Mouse (Mus musculus) intestine, embryonic 14.5 days (tissue): ENCODE data around the gene Cdh16. TPM values are rescaled to one million over a fixed set of nuclear protein-coding genes. Genes with fewer than 3 reads are reported as not detected.

Experiments used
- ATAC-seq: fragments of 200-750 bp; cut with Nextera tagmentation; replicated peaks from 2 replicates; pipeline ENCODE4 v1.8.0; 2017; ENCODE audit warnings: low read depth, moderate number of reproducible peaks, moderate TSS enrichment, moderate library complexity; ENCODE audit not compliant: low FRiP score, low TSS enrichment
- DNase-seq: peaks from one replicate; pipeline ENCODE4 v3.0.0-alpha.2; 2018; ENCODE audit warnings: low spot score
- H3K27ac ChIP-seq: fragments of 300-500 bp; sonication (generic); 2 replicates; pipeline ENCODE4 v1.5.1; 2014; ENCODE audit warnings: low read depth, mild to moderate bottlenecking, control low read depth
- H3K27me3 ChIP-seq: fragments of 300-500 bp; sonication (generic); replicated peaks from 2 replicates; pipeline ENCODE4 v1.6.1; 2014; ENCODE audit warnings: low read length, control low read depth; ENCODE audit not compliant: control insufficient read depth, insufficient read depth
- H3K36me3 ChIP-seq: fragments of 300-500 bp; sonication (generic); 2 replicates; pipeline ENCODE4 v1.6.1; 2014; ENCODE audit warnings: low read length, control low read depth; ENCODE audit not compliant: control insufficient read depth, insufficient read depth
- H3K4me1 ChIP-seq: fragments of 300-500 bp; sonication (generic); replicated peaks from 2 replicates; pipeline ENCODE4 v1.6.1; 2014; ENCODE audit warnings: low read length, control low read depth, mixed read lengths; ENCODE audit not compliant: control insufficient read depth, insufficient read depth
- H3K4me2 ChIP-seq: fragments of 300-500 bp; sonication (generic); 2 replicates; pipeline ENCODE4 v1.6.1; 2014; ENCODE audit warnings: low read length
- H3K4me3 ChIP-seq: fragments of 300-500 bp; sonication (generic); 2 replicates; pipeline ENCODE4 v1.5.1; 2014; ENCODE audit warnings: low read depth, low read length, control low read depth, mixed read lengths
- H3K9ac ChIP-seq: fragments of 300-500 bp; sonication (generic); 2 replicates; pipeline ENCODE4 v1.6.1; 2014; ENCODE audit warnings: mild to moderate bottlenecking, low read length
- H3K9me3 ChIP-seq: fragments of 300-500 bp; sonication (generic); 2 replicates; pipeline ENCODE4 v1.6.1; 2016; ENCODE audit warnings: low read length, control low read depth; ENCODE audit not compliant: control insufficient read depth
- WGBS: fragments of 180-500 bp; shearing (Covaris S2); extraction: QIAGEN DNeasy Blood & Tissue Kit; methylation state at CpG from one replicate; pipeline ENCODE4 v1.1.7; 2014; 5-methylcytosine and 5-hydroxymethylcytosine counted together
- polyA plus RNA-seq: library from polyadenylated mRNA; unstranded; fragments of >200 nt; fragmentation: Nextera tagmentation; extraction: Ambion mirVana; gene quantifications from 2 replicates; pipeline ENCODE4 v1.2.1, GENCODE M21; 2014

Cdh16 gene
- polyA plus RNA-seq, 1 experiment from 2014 or later: 0.42 TPM

DNA sequence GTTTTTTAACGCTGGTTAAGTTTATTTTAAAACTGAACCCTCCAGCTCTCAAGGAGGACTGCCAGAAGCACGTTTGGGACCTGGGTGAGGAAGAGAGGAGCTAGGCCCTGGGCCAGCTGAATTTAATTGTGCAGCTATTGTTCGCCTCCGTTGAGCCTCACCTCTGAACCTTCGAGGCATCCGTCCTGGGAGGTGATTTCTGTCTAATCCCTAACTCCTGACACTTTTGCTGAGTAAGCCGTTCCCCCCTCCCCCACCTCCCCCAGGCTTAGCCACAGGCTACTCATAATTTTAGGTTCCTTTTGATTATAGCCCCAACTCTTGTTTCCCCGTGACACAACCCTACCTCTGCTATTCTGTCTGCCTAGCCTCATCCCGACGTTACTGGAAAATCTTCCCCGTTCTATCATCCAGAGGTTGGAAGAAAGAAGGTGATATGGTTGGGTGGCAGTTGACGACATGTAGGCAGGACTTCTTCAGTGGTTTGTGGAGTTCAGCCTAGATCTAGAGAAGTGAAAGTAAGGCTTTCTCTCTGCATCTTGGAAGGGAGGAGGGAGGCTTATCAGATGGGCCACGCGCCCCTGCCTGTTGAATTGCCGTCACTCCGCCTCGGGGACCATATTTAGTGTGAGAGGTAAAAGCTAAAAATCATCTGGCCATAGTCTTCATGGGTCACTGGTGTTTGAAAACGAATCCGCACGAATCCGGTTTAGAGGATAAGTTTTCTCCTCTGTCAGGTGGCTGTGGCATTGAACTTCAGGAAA lies 28.2 kb downstream of the Cdh16 start:
- Histone ChIP-seq H3K9me3 (no peaks in the 10 kb centered on the region), H3K36me3 (peaks cover 27% of the 10 kb centered on the region), H3K4me3 (no peak overlapping the region), H3K4me2 (no peak overlapping the region), H3K4me1 (peaks cover 16% of the 10 kb centered on the region), H3K27ac (no peak overlapping the region), H3K27me3 (0 out of 2 replicates have a peak, but pooled peaks cover 5% of the 10 kb centered on the region), H3K9ac (no peak overlapping the region)
- DNase-seq (peak; percentile 1), ATAC-seq (no peak)
- 88% methylated on average over 21 of the region's 21 CpGs for WGBS

DNA sequence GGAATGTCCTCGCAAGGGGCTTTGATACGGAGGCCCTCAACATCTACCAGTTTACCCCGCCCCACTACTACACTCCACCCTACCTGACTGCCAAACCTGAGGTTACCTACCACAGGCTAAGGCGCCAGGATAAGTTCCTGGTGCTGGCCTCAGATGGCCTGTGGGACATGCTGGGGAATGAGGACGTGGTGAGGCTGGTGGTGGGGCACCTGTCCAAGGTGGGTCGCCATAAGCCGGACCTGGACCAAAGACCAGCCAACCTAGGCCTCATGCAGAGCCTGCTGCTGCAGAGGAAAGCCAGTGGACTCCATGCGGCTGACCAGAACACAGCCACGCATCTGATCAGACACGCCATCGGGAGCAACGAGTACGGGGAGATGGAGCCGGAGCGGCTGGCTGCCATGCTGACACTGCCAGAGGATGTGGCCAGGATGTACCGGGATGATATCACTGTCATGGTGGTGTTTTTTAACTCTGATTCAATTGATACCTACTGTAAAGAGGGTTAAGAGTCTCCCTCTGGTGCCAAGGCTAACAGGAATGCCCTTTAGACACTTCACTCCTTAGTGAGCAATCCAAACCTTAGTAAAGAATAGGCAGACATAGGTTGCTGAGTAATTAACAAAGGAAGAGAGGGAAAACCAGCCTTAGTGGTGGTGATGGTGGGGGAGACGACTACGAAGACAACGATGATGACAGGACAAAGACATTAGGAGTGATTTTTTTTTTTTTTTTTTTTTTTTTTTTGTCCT lies 29.4 kb downstream of the Cdh16 start:
- no peak overlapping the region for H3K4me2 ChIP-seq
- H3K27me3 ChIP-seq: no peaks in the 10 kb centered on the region
- H3K9ac ChIP-seq: no peak overlapping the region
- no peak for DNase-seq
- WGBS: 95% methylated on average over 19 of the region's 19 CpGs
- no peak overlapping the region for H3K27ac ChIP-seq
- peaks cover 16% of the 10 kb centered on the region for H3K4me1 ChIP-seq
- H3K4me3 ChIP-seq: no peak overlapping the region
- H3K9me3 ChIP-seq: no peaks in the 10 kb centered on the region
- peaks cover 27% of the 10 kb centered on the region for H3K36me3 ChIP-seq
- no peak for ATAC-seq

DNA sequence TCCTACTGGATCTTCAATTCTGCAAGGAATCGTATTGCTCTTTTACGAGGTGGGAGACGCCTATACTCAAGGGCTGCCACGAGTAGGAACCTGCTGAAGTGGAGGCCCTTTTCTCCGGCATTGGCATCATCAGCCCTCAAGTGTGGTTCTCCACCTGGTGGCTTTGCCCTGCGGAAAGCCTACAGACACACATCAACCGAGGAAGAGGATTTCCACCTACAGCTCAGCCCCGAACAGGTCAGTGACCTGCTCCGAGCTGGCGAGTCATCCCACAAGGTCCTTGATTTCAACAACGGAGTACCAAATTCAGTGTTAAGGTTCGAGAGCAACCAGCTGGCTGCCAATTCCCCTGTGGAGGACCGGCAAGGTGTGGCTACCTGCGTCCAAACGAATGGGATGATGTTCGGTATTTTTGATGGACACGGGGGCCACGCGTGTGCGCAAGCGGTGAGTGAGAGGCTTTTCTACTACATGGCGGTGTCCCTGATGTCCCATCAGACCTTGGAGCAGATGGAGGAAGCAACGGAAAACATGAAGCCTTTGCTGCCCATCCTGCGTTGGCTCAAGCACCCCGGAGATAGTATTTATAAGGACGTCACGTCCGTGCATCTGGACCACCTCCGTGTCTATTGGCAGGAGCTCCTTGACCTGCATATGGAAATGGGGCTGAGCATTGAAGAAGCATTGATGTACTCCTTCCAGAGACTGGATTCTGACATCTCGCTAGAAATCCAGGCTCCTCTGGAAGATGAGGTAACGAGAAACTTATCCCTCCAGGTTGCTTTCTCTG lies 30.5 kb downstream of the Cdh16 start:
- Histone ChIP-seq H3K27ac (no peak overlapping the region), H3K36me3 (peaks cover 27% of the 10 kb centered on the region), H3K9me3 (no peaks in the 10 kb centered on the region), H3K4me1 (peaks cover 13% of the 10 kb centered on the region), H3K4me2 (no peak overlapping the region), H3K4me3 (no peak overlapping the region), H3K27me3 (no peaks in the 10 kb centered on the region), H3K9ac (no peak overlapping the region)
- ATAC-seq (no peak), DNase-seq (no peak)
- WGBS: 93% methylated on average over 31 of the region's 31 CpGs

DNA sequence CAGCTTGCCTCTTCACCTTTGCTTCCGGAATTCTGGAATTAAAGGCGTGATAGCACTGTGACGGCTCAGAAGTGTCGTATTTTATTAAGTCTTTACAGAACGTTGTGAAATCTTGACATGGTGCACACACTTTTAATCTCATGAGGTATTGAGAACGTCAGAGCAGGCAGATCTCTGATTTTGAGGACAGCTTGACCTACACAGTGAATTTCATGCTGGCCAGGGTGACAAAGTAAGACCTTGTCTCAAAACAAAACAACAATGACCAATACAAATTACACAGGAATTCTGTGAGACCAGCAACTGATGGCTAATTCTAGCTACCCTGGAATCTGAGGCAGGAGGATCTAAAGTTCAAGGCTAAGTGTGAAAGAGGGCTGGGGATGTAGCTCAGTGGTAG lies 31.6 kb downstream of the Cdh16 start:
- H3K9ac ChIP-seq: no peak overlapping the region
- peaks cover 27% of the 10 kb centered on the region for H3K36me3 ChIP-seq
- no peaks in the 10 kb centered on the region for H3K9me3 ChIP-seq
- peaks cover 11% of the 10 kb centered on the region for H3K4me1 ChIP-seq
- WGBS: 67% methylated on average over 6 of the region's 6 CpGs
- ATAC-seq (no peak), DNase-seq (no peak)
- H3K4me3 ChIP-seq: no peak overlapping the region
- H3K4me2 ChIP-seq: peak overlapping the region; percentile 71
- H3K27ac ChIP-seq: no peak overlapping the region
- no peaks in the 10 kb centered on the region for H3K27me3 ChIP-seq

DNA sequence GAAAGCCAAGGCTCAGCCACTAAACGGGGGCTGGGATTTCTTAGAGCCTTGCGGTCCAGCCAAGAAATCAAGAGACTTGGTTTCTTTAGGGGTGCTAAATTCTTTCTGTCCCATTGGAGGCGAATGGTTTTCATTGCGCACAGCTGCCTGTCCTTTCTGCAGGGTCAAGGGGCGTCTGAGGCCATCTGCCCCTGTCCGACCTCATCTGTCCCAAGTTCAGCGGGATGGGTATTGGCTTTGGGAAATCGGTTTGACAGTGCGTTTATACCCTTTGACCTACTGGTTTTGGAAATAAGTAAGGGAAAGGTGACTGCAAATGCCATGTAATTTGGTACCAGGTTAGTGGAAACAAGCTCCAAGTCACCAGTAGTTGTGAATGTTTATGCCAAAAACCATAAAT lies 32.3 kb downstream of the Cdh16 start:
- 2% methylated on average over 9 of the region's 9 CpGs for WGBS
- DNase-seq (no peak), ATAC-seq (peak; percentile 3; the same call in 1 of the 2 replicates)
- H3K4me2 ChIP-seq: peak overlapping the region; percentile 71
- H3K9ac ChIP-seq: peak overlapping the region; percentile 65
- H3K4me3 ChIP-seq: peak overlapping the region; percentile 65
- H3K36me3 ChIP-seq: peaks cover 27% of the 10 kb centered on the region
- no peaks in the 10 kb centered on the region for H3K27me3 ChIP-seq
- peak overlapping the region; percentile 64; the same call in 1 of the 2 replicates for H3K27ac ChIP-seq
- H3K4me1 ChIP-seq: peaks cover 7% of the 10 kb centered on the region; the same call in 1 of the 2 replicates
- no peaks in the 10 kb centered on the region for H3K9me3 ChIP-seq

DNA sequence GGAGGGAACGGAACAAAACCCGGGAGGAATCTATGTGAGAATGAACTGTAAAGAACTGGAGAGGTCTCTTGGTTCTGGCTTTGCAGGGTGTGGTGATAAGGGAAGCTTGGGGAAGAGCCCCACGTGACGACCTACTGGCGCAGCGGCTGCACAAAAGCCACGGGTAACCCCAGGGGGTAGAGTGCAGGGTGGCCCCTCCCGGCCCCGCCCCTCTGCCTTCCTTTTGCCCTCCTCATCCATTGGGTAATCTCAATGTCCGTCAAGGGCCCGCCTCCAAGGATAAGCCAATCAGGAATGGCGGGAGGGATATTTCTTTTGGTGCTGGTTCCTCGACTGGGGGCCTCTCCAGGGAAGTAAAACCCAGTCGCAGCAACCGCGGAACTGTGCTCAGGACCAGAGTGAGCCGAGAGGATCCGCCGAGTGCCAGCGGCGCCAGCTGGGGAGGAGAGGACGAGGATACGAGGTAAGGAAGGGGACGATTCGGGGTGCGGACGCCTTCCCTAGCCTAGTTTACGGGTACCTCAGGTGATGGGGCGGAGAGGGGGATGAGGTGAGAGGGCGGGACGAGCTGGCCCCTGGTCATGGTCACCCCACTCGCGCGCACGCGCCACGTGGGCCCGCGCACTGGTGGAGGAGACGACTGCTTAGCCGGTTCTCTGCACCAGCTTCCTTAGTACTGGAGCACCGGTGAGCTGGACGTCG lies 32.9 kb downstream of the Cdh16 start, which contains the start of gene Pdp2:
TSS of gene Pdp2 (plus strand) at position 319 of the 702 bp plus-strand sequence.
- under 1% methylated on average over 42 of the region's 44 CpGs for WGBS
- ATAC-seq: peak; percentile 99
- DNase-seq: peak; percentile 95
- H3K9me3 ChIP-seq: no peaks in the 10 kb centered on the region
- H3K27ac ChIP-seq: peak within 1 kb of the TSS; percentile 64; the same call in 1 of the 2 replicates
- H3K36me3 ChIP-seq: peaks cover 27% of the 10 kb centered on the region
- peaks cover 7% of the 10 kb centered on the region; the same call in 1 of the 2 replicates for H3K4me1 ChIP-seq
- peak within 1 kb of the TSS; percentile 65 for H3K4me3 ChIP-seq
- peak within 1 kb of the TSS; percentile 71 for H3K4me2 ChIP-seq
- H3K9ac ChIP-seq: peak within 1 kb of the TSS; percentile 65
- no peaks in the 10 kb centered on the region for H3K27me3 ChIP-seq

DNA sequence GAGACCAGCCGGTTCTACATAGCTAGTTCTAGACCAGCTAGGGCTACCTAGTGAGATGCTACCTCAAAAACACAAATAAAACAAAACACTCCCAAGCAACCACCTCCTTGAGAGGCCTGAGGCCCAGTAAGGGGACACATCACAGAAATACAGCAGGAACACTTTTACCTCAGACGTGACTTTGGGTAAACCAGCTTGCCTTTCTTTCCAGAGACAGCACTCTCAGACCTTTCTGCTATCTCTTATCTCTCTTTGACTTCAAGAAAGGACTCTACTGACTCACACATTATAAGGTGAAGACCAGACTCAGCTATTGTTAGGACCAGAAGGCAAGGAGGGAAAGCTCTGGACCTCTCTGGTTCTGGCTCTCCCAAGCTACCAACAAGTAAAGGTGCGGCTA lies 33.9 kb downstream of the Cdh16 start:
- H3K9ac ChIP-seq: no peak overlapping the region
- no peaks in the 10 kb centered on the region for H3K27me3 ChIP-seq
- WGBS: 90% methylated on average over 3 of the region's 3 CpGs
- H3K4me2 ChIP-seq: no peak overlapping the region
- no peak overlapping the region for H3K27ac ChIP-seq
- DNase-seq (no peak), ATAC-seq (no peak)
- peaks cover 7% of the 10 kb centered on the region; the same call in 1 of the 2 replicates for H3K4me1 ChIP-seq
- H3K36me3 ChIP-seq: peaks cover 17% of the 10 kb centered on the region
- no peak overlapping the region for H3K4me3 ChIP-seq
- no peaks in the 10 kb centered on the region for H3K9me3 ChIP-seq

DNA sequence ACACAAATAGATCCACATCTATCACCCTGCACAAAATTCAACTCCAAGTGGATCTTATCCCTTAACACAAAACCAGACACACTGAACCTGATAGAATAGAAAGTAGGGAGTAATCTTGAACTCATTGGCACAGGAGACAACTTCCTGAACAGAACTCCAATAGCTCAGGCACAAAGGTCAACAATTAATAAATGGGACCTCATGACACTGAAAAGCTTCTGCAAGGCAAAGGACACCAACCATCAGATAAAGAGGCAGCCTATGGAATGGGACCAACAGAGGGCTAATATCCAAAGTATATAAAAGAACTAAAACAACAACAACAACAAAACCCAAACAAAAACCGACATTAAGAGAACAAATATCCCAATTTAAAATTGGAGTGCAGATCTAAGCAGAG lies 39.7 kb downstream of the Cdh16 start:
- H3K4me1 ChIP-seq: no peaks in the 10 kb centered on the region
- no peak for ATAC-seq
- no peak for DNase-seq
- H3K4me3 ChIP-seq: no peak overlapping the region
- H3K27me3 ChIP-seq: no peaks in the 10 kb centered on the region
- no peaks in the 10 kb centered on the region for H3K9me3 ChIP-seq
- no peak overlapping the region for H3K9ac ChIP-seq
- no peak overlapping the region for H3K27ac ChIP-seq
- no peak overlapping the region for H3K4me2 ChIP-seq
- 63% methylated on average over 1 of the region's 1 CpGs for WGBS
- H3K36me3 ChIP-seq: no peaks in the 10 kb centered on the region
